Mouse (Mus musculus): ENCODE data around the gene Slc34a2. TPM values are rescaled to one million over a fixed set of nuclear protein-coding genes. Genes with fewer than 3 reads are reported as not detected.

Gene Slc34a2
- total RNA-seq (2021), result 0.23 and 2.0 TPM in 2 replicates
- long read RNA-seq, experiment 1, result 0 reads
- long read RNA-seq, experiment 2, result 0 reads

DNA sequence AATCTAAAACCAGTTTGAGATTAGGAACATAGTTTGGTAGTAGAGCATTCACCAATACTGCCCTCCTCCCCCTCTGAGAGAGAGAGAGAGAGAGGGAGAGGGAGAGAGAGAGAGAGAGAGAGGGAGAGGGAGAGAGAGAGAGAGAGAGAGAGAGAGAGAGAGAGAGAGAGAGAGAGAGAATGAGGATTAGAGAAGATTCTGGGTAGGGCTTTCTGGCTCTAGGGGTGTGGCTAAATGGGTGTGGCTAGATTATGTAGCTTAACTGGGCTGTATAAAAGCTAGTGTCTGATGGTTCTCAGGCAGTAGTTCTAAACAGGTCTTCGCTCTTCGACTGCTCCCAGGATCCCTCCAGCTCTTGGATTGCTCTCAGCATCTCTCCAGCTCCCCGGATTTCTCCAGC is at the start of gene Slc34a2:
TSS of gene Slc34a2 (plus strand) at position 301 of the 400 bp plus-strand sequence.
- no peak for DNase-seq

DNA sequence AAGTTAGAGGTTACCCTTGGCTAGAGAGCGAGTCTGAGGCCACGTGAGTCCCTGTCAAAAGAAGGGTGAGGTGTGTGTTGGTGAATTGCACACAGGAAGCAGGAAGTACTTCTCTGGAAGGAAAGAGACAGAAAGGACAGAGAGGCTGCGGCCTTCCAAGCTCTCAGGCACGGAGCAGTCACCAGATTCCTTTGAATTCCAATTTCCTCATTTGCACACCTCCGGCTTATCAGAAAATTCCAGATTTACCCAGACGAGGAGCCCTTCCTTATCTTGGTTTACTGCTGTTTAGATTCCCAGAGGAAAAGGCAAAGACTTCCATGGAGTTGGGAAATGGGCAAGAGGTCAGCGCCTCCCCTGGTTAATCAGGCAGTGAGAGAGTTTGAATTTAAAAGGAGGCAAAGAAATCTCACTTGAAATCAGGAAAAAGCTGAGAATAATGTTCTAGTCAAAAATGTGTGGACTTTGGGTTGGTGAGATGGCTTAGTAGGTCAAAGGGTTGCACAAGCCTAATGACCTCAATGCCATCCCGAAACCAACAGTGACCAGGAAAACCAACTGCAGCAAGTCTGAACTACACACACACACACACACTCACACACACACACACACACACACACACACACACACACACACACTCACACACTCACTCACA is 47.1 kb upstream of the Slc34a2 start:
- no peak for DNase-seq

DNA sequence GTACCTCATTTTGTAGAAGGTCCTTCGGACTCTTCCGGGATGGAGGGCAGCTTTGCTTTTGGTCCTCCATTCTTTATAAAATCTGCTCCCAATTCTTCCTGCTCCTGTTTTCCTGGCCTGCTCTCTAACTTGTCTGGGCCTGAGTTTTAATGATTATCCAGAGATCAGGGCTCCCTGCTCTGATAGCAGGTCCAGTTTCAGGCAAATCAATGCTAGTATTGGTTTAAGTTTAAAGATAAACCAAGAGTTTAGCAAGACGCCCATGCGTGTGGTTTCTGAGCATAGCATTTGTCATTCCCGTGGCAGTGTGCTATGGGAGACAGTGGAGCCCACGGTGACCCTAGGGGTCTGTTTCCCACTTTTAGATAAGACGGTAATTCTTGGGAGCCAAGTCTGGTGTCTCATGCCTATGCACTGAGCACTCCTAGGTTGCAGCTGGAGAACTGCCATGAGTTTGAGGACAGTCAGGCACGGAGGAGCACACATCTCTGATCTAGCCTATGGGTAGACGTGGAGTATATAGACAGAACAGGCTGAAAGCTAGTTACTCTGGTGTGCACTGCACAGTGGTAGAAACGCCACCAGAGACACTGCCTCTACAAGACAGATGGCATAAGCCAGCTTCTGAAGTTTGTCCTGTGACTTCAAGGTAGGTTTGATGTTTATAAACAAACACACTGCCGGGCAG is 45.5 kb upstream of the Slc34a2 start:
- DNase-seq, result no peak

DNA sequence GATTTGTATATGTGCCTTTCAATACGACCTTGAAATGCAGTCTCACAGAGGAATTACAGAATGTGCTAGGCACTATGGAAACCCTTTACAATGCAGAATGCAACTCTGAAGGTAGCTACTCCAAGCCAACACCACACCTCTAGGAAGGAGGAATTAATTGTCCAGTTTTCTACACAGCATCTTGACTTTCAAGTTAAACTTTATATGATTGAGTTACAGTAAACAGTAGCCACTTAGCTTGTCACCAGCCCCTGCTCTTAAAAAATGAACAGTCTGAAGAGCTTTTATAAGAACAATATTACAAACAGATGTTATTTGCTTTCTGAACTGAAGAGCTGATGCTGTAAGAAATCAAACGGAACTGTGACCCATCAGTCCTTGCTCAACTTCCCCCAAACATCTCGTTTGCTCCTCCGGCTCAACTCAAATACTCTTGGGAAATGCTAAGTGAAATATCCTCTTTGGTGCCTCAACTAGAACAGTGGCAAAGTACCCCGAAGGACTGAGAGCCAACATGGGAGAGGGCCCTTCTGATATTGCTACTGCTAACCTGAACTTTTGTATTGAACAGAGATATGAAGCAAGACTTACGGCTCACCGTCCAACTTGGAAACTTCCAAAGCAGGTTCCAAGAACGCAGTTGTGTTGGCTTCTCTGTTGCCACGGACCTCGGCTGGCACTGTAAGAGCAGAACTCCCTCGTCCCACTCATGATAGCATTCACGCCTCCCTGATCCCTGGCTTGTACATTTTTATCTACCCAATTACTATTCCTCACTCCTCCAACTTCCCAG is 44.2 kb upstream of the Slc34a2 start:
- peak; percentile 9 for DNase-seq

DNA sequence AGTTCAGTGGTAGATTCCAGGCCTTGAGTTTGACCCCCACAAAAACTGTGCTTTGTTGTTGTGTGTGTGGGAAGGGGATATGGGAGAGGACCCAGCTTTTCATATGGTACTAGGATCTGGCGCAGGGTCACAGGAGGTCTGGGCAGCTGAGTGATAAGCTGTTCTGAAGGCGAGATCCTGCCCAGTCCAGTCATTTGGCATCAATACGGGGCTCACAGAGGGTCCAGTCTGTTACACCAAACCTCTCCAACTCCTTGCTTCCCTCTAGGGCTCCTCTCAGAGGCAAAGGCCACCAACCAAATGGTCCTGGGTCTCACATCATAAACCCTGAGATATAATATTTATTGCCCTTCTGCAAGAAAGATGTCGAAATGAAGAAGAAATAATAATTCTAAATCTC is 42.4 kb upstream of the Slc34a2 start:
- DNase-seq, result no peak

DNA sequence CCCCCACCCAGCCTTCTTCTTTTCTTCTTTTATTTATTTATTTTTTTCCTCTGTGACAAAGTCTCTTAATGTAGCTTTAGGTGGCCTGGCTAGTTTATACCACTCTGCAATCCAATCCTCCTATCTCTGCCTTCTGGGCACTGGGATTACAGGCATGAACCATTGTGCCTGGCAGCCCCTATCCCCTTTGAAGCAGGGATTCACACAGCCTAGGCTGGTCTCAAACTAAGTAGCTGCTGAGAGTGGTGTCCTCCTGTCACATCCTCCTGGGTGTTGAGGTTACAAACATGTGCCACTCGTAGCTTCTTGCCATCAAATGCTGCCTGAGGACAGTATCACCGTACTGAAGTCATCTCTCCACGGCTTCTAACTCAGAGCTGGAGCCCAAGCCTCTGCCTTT is 41.7 kb upstream of the Slc34a2 start:
- no peak for DNase-seq

DNA sequence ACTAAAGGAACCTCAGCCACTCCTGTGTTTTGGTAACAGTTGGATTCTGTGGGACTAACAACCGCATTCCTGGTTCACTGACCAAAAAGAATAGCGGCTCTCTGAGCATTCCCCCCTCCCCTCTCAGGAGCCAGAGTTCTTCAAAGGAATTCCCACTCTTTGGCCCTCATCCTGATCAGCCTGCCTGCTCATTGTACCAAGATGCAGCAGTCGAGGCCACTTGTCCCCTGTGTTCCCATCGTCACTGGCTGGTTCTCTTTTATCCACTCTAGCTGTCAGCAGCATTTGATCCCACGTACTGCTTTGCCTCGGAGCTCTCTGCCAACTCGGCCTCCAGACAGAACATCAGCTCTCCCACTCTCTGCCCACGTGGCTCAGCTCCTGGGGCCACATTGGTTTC is 41.3 kb upstream of the Slc34a2 start:
- DNase-seq, result no peak

DNA sequence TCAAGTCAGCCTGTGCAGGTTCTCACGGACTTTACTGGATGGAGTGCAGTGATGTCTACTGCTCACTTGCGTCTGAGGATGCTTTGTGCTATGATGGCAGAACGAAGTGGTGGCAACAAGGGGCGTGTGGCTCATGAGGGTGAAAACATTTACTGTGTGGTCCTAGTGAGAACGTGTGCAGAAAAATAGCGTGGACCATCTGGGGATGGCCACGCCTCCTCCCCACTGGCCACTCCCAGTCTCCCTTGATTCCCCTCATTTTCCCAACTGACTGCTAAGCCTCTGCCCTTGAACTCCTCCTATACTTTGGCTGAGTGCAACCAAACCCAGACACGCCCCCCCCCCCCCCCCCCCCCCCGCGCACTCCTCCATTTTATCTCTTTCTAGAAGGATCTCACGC is 40.8 kb upstream of the Slc34a2 start:
- no peak for DNase-seq

DNA sequence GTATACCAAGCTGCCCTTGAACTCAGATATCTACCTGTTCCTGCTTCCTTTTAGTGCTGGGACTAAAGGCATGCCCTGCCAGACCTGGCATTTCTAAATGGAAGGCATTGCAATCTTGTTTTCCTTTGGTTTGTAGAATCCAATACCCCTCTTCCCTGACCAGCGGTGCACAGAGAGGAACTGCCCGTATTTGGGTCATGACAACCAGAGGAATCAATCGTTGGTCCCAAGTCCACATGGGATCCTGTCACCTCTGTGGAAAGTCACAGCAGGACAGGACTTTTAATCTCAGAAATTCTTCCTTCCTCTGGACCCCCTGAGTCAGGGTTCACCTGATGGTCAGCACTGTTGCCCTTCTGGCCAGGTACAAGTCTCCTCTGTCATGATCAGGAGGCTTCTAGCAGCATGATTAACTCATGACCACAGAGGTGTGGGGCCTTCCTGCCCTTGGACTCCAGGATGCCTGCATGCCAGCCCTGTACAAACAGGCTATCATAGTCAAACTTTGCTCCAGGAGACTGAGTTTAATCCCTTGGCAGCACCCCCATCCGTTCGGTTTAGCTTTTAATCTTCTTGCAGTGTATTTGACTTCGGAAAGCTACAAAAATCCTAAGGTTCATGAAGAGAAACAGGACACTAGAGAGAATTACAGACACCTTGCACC is 39.7 kb upstream of the Slc34a2 start:
- no peak for DNase-seq

DNA sequence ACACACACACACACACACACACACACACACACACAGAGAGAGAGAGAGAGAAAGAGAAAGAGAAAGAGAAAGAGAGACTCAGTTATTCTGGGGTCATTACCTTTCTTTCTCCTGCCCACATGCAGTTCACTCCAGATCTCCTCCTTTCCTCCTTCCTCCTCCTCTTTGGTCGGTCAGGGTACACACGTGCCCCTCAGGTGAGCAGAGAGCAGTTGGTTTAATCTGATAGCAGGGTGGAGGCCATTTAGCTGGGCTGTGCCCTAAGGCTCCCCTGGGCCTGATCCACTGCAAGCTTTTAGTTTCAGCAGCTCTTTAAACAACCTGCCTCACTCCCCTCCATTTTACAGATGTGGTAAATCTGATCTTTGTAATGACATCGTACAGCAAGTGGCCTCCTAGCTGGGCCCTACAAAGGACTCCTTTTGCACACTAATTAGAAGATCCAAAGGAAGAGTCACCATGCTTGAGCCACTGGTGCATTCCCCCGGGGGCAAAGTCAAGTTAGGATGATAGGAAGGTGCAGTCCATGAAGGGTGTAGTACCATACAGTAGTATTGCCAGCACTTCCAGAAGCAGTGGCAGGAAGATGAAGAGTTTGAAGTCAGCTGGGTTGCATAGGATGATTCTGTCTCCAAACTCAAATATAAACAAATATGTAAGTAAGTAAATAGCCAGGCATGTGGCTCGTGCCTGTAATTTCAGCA is 37.6 kb upstream of the Slc34a2 start:
- DNase-seq, result no peak

DNA sequence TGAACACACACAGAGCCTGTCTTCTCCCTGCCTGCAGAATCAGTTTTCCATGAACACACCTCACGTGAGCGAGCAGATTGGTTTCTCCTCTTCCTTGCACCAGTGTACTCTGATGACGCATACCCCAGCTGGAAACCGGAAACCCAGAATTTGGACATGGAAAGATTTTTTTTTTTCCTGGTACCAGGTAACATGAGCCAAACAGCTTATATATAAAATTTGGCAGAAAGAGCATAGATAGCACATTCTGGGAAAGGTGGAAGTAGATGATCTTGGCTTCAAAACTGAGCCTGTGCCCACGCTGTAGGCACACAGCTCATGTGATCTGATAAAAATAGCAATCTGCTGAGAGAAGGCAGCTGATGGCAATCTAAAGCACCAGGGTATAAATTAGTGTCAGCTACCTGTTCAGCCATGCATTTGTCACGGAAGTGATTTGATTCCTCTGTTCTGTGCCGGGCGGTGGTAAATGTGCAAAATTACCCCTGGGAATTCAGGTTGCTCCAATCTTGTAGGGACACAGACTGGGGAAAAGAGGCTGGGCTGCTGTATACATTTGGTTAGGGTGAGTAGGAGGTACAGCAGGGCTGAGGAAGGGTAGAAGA is 35.2 kb upstream of the Slc34a2 start:
- no peak for DNase-seq

DNA sequence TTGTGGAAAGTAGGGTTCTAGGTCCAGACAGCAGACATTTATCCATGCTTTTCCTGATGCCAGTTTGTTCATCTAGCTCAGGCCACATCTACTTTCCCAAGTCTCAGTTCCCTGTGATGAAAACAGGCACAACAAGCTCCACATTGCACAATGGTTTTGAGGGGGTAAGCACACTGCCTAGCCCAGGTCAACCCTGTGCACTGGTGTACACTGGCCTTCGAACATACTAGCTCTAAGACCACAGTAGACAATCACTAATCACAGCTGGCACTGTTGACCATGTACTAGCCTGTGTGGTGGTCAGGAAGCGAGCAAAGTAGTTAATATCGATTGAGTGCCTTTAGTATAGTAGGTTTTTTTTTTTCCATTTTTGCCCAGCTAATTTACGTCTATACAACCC is 34.4 kb upstream of the Slc34a2 start:
- no peak for DNase-seq

DNA sequence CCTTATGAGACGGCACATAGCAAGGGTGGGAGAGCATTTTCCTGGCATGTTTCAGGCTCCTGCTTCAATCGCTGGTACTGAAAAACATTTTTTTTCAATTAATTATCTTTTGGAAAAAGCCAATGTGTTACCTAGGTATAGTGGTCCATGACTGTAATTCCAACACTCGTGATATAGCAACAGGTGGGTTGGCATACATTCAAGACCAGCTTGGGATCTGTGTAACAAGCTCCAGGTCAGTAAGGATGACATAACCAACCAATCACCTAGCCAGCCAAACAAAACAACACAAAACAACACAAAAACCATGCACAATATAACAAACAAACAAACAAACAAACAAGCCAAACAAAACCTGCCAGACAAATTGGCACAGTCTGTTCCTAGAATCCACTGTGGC is 33.9 kb upstream of the Slc34a2 start:
- no peak for DNase-seq

DNA sequence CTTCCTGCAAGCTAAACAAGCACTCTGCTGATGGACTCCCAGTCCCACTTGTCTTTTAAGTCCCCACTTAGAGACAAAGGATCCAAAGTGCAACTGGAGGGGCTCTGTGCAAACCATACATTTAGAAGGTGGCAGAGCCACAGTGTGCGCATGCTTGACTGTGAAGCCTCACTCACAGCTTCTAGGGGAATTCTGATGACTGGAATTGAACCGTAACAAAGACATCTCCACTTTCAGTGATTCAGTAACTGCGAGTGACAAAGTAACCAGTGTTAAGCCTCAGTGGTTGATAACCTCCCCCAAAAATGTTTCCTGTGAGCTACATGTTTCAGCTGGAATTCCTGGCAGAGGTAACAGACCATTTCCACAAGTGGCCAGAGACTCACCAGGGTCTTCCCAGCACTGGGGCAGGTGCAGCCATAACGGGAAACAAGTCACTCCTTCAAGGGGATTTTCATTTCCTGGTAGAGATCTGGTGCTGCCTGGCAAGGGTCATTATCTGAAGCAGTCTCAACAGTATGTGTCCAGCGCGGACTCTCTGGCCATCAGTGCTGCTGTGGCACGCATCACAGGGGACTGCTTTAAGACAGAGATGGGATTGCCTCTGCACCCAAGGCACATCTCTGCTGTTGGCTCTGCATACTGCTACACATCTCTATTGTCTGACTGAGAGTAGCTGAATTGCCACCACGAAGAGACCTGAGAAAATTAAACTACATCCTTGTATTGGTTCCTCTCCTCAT is 28.7 kb upstream of the Slc34a2 start:
- DNase-seq, result no peak

DNA sequence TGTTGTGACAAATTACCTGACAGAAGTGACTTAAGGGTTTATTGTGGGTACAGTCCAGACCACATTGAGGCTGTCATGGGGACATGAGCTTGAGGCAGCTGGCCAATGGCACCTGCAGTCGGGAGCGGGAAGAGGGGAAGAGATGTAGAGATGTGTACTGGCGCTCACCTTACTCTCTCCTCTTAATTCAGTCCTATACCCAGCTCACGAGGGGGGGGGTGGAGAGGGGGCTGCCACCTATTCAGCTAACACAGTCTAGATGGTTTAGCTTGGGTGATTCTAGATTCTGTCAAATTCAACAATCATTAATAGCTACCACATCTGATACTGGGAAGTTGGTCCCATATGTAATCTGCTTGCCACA is 28.1 kb upstream of the Slc34a2 start:
- no peak for DNase-seq

DNA sequence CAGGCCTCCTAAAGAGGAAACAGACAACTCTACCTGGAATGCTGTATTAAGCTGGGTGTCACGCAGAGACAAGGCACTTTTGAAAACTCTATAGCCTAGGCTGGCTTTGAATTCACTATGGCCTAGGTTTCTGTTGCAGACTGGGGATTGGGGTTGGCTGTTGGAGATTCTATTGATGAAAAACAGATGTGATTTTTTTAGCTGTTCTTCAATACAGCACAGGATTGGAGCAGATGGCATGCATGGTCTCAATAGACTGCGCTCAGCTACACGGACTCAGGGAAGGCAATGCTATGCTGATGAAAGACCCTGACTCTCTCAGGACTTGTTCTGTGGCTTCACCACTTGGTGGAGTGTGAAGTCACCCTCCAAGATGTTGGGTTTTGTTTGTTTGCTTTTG is 26.6 kb upstream of the Slc34a2 start:
- no peak for DNase-seq

DNA sequence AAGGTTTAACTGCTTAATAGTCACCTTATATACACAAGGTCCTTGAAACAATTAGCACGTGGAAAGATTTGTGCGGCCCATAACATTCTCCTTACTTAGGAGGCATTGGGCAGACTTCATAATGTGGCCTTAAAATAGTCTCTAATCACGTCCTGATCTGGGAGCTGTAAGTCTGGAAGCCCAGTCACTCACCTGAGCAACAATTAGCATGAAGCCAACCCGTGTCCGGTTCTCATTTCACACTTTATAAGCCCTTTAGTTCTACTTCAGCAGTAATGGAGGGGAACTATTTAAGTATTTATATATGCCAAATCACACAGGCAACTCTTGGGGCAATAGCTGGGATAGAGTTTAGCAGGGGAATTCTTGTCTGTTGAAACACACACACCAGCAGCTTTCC is 21.3 kb upstream of the Slc34a2 start:
- no peak for DNase-seq

DNA sequence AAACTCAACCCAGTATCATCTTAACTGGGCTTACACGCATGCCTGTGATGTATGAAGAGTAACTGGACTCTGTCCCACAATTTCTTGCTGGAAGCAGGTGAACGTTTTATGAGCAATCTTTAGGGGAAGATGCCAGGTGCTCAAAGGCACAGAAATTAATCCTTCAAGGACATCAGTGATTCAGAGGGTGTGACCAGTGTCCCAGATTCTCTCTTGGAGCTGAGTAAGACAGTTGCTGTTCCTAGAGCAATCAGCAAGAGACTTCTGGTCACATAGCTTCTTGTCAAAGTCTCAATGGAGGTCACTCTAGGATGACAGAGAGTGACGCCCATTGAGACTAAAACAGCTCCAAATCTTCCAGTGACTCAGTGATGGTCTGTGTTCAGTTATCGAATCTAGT is 19.6 kb upstream of the Slc34a2 start:
- DNase-seq, result no peak

DNA sequence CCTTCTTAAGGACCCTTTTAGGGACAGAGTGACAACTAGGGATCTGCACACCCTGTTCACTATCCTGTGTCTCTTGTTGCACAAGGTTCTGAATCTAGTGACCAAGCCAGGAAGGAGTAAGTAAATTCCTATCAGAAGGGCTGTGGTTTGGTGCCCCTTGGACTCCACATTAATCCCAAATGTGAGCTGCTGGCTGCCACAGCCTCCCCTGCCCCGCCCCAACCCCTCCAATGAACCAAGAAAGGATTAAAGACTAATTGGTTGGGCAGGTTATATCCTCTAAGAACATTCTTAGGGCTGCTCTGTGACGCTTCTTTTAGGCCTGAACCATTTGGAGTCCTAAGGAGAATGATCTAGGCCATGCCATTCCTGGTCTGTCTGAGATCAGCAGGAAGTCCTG is 14.4 kb upstream of the Slc34a2 start:
- DNase-seq, result no peak

DNA sequence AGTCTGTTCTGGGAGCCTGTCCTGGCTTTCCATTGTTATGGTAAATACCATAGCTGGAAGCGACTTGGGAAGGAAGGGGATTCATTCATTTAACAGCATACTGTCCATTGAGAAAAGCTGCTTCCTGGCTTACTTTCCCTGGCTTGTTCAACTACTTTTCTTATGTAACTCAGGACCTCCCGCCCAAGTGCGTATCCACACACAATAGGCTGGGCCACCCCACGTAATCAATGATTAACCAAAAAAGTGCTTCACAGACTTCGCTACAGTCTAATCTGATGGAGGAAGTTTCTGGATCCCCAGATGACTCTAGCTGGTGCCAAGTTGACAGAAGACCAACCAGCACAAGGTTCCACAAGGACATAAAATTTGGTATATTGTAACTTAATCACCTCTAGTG is 14.0 kb upstream of the Slc34a2 start:
- DNase-seq, result no peak
